Comparison of ENCODE assay signal across 25 mouse cellular contexts in genomic region chr5:111857200-111857599, GRCm38 (mm10).
DNase-seq lines count a peak whose midpoint lies in the region; ATAC-seq and TF ChIP-seq lines count a peak whose summit lies in the region.
"Had no signal": no experiment of that assay in that cellular context is flagged by ENCODE, and none has a peak within 500 bp of the region (broad histone marks: within the 10 kb centered on the region; RNA-seq: fewer than 3 reads in every experiment).

No protein-coding gene starts in this region.

- peaks cover 12% of the 10 kb centered on the region for H3K4me1 ChIP-seq in hindbrain, embryonic 14.5 days (replicated peaks; ENCODE audit: control insufficient read depth, insufficient read depth, low read length)
- H3K4me1 ChIP-seq in hindbrain, postnatal 0 days (ENCODE audit: insufficient read depth, low read length), result no peaks in the 10 kb centered on the region; the same call in 1 of the 2 replicates
- H3K4me1 ChIP-seq in forebrain, embryonic 14.5 days (ENCODE audit: control insufficient read depth, insufficient read depth, low read length), result peaks cover 26% of the 10 kb centered on the region
- peaks cover 18% of the 10 kb centered on the region for H3K4me1 ChIP-seq in midbrain, embryonic 11.5 days (ENCODE audit: control insufficient read depth, insufficient read depth, low read length)
- H3K4me1 ChIP-seq in midbrain, embryonic 16.5 days (ENCODE audit: control insufficient read depth, insufficient read depth, low read length), result peaks cover 25% of the 10 kb centered on the region; the same call in 1 of the 2 replicates
- no peaks in the 10 kb centered on the region for H3K4me1 ChIP-seq in lung, postnatal 0 days (ENCODE audit: insufficient read depth, low read depth, low read length)
- H3K4me1 ChIP-seq: lung, embryonic 15.5 days had no signal

- H3K36me3 ChIP-seq in hindbrain, embryonic 14.5 days (replicated peaks; ENCODE audit: control insufficient read depth, insufficient read depth), result no peaks in the 10 kb centered on the region
- H3K36me3 ChIP-seq in hindbrain, postnatal 0 days (ENCODE audit: insufficient read depth, low read length), result no peaks in the 10 kb centered on the region
- H3K36me3 ChIP-seq in forebrain, embryonic 14.5 days (ENCODE audit: control insufficient read depth, insufficient read depth, low read length), result no peaks in the 10 kb centered on the region
- no peaks in the 10 kb centered on the region for H3K36me3 ChIP-seq in midbrain, embryonic 11.5 days (ENCODE audit: control insufficient read depth, insufficient read depth, low read length)
- no peaks in the 10 kb centered on the region for H3K36me3 ChIP-seq in midbrain, embryonic 16.5 days (ENCODE audit: control insufficient read depth, insufficient read depth, low read length)
- H3K36me3 ChIP-seq in lung, postnatal 0 days (ENCODE audit: insufficient read depth, low read length), result no peaks in the 10 kb centered on the region
- H3K36me3 ChIP-seq: heart, embryonic 13.5 days; kidney, embryonic 15.5 days; limb, embryonic 13.5 days; lung, embryonic 15.5 days had no signal

- 23% methylated on average over 7 of the region's 7 CpGs for whole genome bisulfite sequencing in hindbrain, embryonic 14.5 days
- 35% methylated on average over 7 of the region's 7 CpGs for WGBS in hindbrain, postnatal 0 days
- WGBS in forebrain, embryonic 14.5 days, result 13% methylated on average over 7 of the region's 7 CpGs
- WGBS in midbrain, embryonic 11.5 days, result 52% methylated on average over 7 of the region's 7 CpGs
- WGBS in midbrain, embryonic 16.5 days, result 28% methylated on average over 7 of the region's 7 CpGs
- 91% methylated on average over 7 of the region's 7 CpGs for WGBS in lung, postnatal 0 days

- no peak for DNase-seq in hindbrain, embryonic 14.5 days (ENCODE audit: low spot score)
- DNase-seq in hindbrain, postnatal 0 days (ENCODE audit: low spot score), result no peak
- peak; percentile 59 for DNase-seq in forebrain, embryonic 14.5 days (ENCODE audit: low spot score)
- no peak for DNase-seq in midbrain, embryonic 11.5 days (ENCODE audit: low spot score, missing footprints)
- no peak for DNase-seq in lung, postnatal 0 days (ENCODE audit: low spot score)
- DNase-seq in thymus, postnatal 0 days (ENCODE audit: low spot score), result no peak
- DNase-seq: adrenal gland, postnatal 14 days; cerebellum, adult 18-20 months; cerebellum, postnatal 14 days; heart, adult 2 months; heart, postnatal 10 days; kidney, adult 18-20 months; kidney, postnatal 36 days; spleen, adult 18-20 months; thymus, adult 2 months had no signal

- H3K9ac ChIP-seq in hindbrain, embryonic 14.5 days, result 0 out of 2 replicates have a peak overlapping the region, but pooled peaks have one; percentile 17
- H3K9ac ChIP-seq in hindbrain, postnatal 0 days (replicated peaks; ENCODE audit: low read length), result no peak overlapping the region
- H3K9ac ChIP-seq in forebrain, embryonic 14.5 days (ENCODE audit: low read length), result no peak overlapping the region
- no peak overlapping the region for H3K9ac ChIP-seq in midbrain, embryonic 11.5 days (ENCODE audit: low read length)
- H3K9ac ChIP-seq in midbrain, embryonic 16.5 days (ENCODE audit: low read depth, low read length), result no peak overlapping the region
- H3K9ac ChIP-seq in lung, postnatal 0 days (replicated peaks; ENCODE audit: low read depth), result no peak overlapping the region
- H3K9ac ChIP-seq: heart, embryonic 13.5 days; kidney, embryonic 15.5 days; limb, embryonic 13.5 days; lung, embryonic 15.5 days had no signal

- no peak for ATAC-seq in hindbrain, embryonic 14.5 days (ENCODE audit: low FRiP score)
- ATAC-seq in hindbrain, postnatal 0 days, result no peak
- ATAC-seq in forebrain, embryonic 14.5 days, result peak; percentile 35
- 0 out of 2 replicates have a peak, but pooled peaks have one; percentile 7 for ATAC-seq in midbrain, embryonic 11.5 days (ENCODE audit: low FRiP score)
- ATAC-seq in midbrain, embryonic 16.5 days, result peak; percentile 46; the same call in 1 of the 2 replicates
- ATAC-seq in lung, postnatal 0 days, result no peak
- ATAC-seq in cerebellum, adult (ENCODE audit: insufficient number of reproducible peaks, low FRiP score, low TSS enrichment), result no peak
- ATAC-seq: CD4-positive, CD25-positive, alpha-beta regulatory T cell, adult 4 months had no signal

- H3K27me3 ChIP-seq in hindbrain, embryonic 14.5 days (ENCODE audit: control insufficient read depth, insufficient read depth, low read length), result no peaks in the 10 kb centered on the region
- no peaks in the 10 kb centered on the region for H3K27me3 ChIP-seq in hindbrain, postnatal 0 days (ENCODE audit: insufficient read depth, low read length)
- no peaks in the 10 kb centered on the region for H3K27me3 ChIP-seq in forebrain, embryonic 14.5 days (replicated peaks; ENCODE audit: control insufficient read depth, insufficient read depth, low read length)
- no peaks in the 10 kb centered on the region; the same call in 1 of the 2 replicates for H3K27me3 ChIP-seq in midbrain, embryonic 11.5 days (ENCODE audit: control insufficient read depth, insufficient read depth, low read length)
- no peaks in the 10 kb centered on the region for H3K27me3 ChIP-seq in midbrain, embryonic 16.5 days (ENCODE audit: control insufficient read depth, insufficient read depth, low read depth, low read length)
- H3K27me3 ChIP-seq in lung, postnatal 0 days (replicated peaks; ENCODE audit: insufficient read depth, low read length), result no peaks in the 10 kb centered on the region
- H3K27me3 ChIP-seq: lung, embryonic 15.5 days had no signal

- no peak for TF ChIP-seq EP300 in lung, postnatal 0 days (IDR thresholded peaks at IDR 0.05)

- no peak overlapping the region for H3K4me3 ChIP-seq in hindbrain, embryonic 14.5 days (replicated peaks; ENCODE audit: low read length)
- H3K4me3 ChIP-seq in hindbrain, postnatal 0 days (ENCODE audit: low read length), result no peak overlapping the region
- no peak overlapping the region for H3K4me3 ChIP-seq in forebrain, embryonic 14.5 days (ENCODE audit: low read depth, low read length)
- H3K4me3 ChIP-seq in midbrain, embryonic 11.5 days (ENCODE audit: low read depth, low read length), result no peak overlapping the region
- no peak overlapping the region for H3K4me3 ChIP-seq in midbrain, embryonic 16.5 days (ENCODE audit: low read depth, low read length)
- no peak overlapping the region for H3K4me3 ChIP-seq in lung, postnatal 0 days (ENCODE audit: low read depth, low read length)
- H3K4me3 ChIP-seq: heart, adult 2 months; heart, embryonic 13.5 days; kidney, embryonic 15.5 days; limb, embryonic 13.5 days; lung, embryonic 15.5 days had no signal

- H3K4me2 ChIP-seq in hindbrain, embryonic 14.5 days (replicated peaks), result no peak overlapping the region
- no peak overlapping the region for H3K4me2 ChIP-seq in hindbrain, postnatal 0 days (ENCODE audit: low read depth, low read length)
- no peak overlapping the region for H3K4me2 ChIP-seq in forebrain, embryonic 14.5 days (ENCODE audit: low read length)
- H3K4me2 ChIP-seq in midbrain, embryonic 11.5 days, result no peak overlapping the region
- no peak overlapping the region for H3K4me2 ChIP-seq in midbrain, embryonic 16.5 days (ENCODE audit: low read length)
- no peak overlapping the region for H3K4me2 ChIP-seq in lung, postnatal 0 days (replicated peaks; ENCODE audit: low read depth, low read length)
- H3K4me2 ChIP-seq: heart, embryonic 13.5 days; kidney, embryonic 15.5 days; limb, embryonic 13.5 days; liver, embryonic 11.5 days; lung, embryonic 15.5 days had no signal

- H3K9me3 ChIP-seq in hindbrain, embryonic 14.5 days (ENCODE audit: control insufficient read depth, low read length), result no peaks in the 10 kb centered on the region
- H3K9me3 ChIP-seq in hindbrain, postnatal 0 days (ENCODE audit: low read length), result no peaks in the 10 kb centered on the region
- H3K9me3 ChIP-seq in forebrain, embryonic 14.5 days (replicated peaks; ENCODE audit: control insufficient read depth, low read length), result no peaks in the 10 kb centered on the region
- no peaks in the 10 kb centered on the region for H3K9me3 ChIP-seq in midbrain, embryonic 11.5 days (ENCODE audit: control insufficient read depth, low read length)
- H3K9me3 ChIP-seq in midbrain, embryonic 16.5 days (replicated peaks; ENCODE audit: control insufficient read depth, low read length, poor library complexity, severe bottlenecking), result no peaks in the 10 kb centered on the region
- H3K9me3 ChIP-seq in lung, postnatal 0 days (ENCODE audit: low read length), result no peaks in the 10 kb centered on the region
- H3K9me3 ChIP-seq: heart, embryonic 13.5 days; kidney, embryonic 15.5 days; limb, embryonic 13.5 days; lung, embryonic 15.5 days had no signal

- H3K27ac ChIP-seq in hindbrain, embryonic 14.5 days, result no peak overlapping the region
- no peak overlapping the region for H3K27ac ChIP-seq in hindbrain, postnatal 0 days
- H3K27ac ChIP-seq in forebrain, embryonic 14.5 days (ENCODE audit: low read depth, low read length), result no peak overlapping the region
- H3K27ac ChIP-seq in midbrain, embryonic 11.5 days (ENCODE audit: low read depth, low read length), result no peak overlapping the region
- H3K27ac ChIP-seq in midbrain, embryonic 16.5 days (ENCODE audit: low read length), result peak overlapping the region; percentile 19
- H3K27ac ChIP-seq in lung, postnatal 0 days (ENCODE audit: low read length), result no peak overlapping the region
- H3K27ac ChIP-seq: heart, adult 2 months; heart, embryonic 13.5 days; kidney, embryonic 15.5 days; limb, embryonic 13.5 days; lung, embryonic 15.5 days; macrophage; stomach, postnatal 0 days had no signal

- TF ChIP-seq CTCF in hindbrain, postnatal 0 days (IDR thresholded peaks at IDR 0.05; ENCODE audit: low read depth), result no peak
- no peak for TF ChIP-seq CTCF in lung, postnatal 0 days (IDR thresholded peaks at IDR 0.05)

Comparison
In these comparisons a context has a peak if more than half of its experiments do, and no peak if none do; other contexts are left out.
1. ATAC-seq: peak in forebrain, embryonic 14.5 days (single experiment), midbrain, embryonic 11.5 days (single experiment) and midbrain, embryonic 16.5 days (single experiment); none in hindbrain, embryonic 14.5 days (single experiment), hindbrain, postnatal 0 days (single experiment), lung, postnatal 0 days (single experiment) and cerebellum, adult (single experiment).